Mouse (Mus musculus) myocyte (in vitro differentiated cells): ENCODE results near the gene Grrp1.

Source experiments
- E2F4 ChIP-seq: IDR thresholded peaks from one replicate; pipeline ENCODE4 v1.6.1; 2011; ENCODE audit warnings: mild to moderate bottlenecking, control low read depth, moderate library complexity; ENCODE audit not compliant: insufficient read depth
- MAX ChIP-seq: IDR thresholded peaks from one replicate; pipeline ENCODE4 v1.6.1; 2011; ENCODE audit warnings: low read depth, mild to moderate bottlenecking, control low read depth

GRCm38 (mm10) chr4:134237582-134238278 is 16.2 kb downstream of the Grrp1 start:
- TF ChIP-seq E2F4 (no peak), MAX (no peak)
